Mouse (Mus musculus): ENCODE measurements at regions not wholly inside any gene's neighbourhood (a gene's known extent, or its start where the extent isn't known, plus 50 kb on each side); places are given as distances from the start of the nearest gene placed in this dataset.
A peak's percentile ranks its signal among the peaks of the same experiment; 100 is the strongest.

- ATAC-seq (ENCODE audit: low FRiP score): 0 out of 2 replicates have a peak, but pooled peaks have one; percentile 36
- 0 out of 2 replicates have a peak overlapping the region, but pooled peaks have one; percentile 3 for H3K27ac ChIP-seq (replicated peaks)
- WGBS: 87% methylated on average over 3 of the region's 3 CpGs
- no peaks in the 10 kb centered on the region for H3K36me3 ChIP-seq
- no peak overlapping the region for H3K4me2 ChIP-seq
- H3K4me1 ChIP-seq: peaks cover 19% of the 10 kb centered on the region
- H3K9me3 ChIP-seq (replicated peaks): no peaks in the 10 kb centered on the region
- no peak overlapping the region for H3K4me3 ChIP-seq (replicated peaks)
- H3K9ac ChIP-seq (replicated peaks): no peak overlapping the region
- H3K27me3 ChIP-seq (replicated peaks): no peaks in the 10 kb centered on the region
Observed at GRCm38 (mm10) chr2:21058940-21059339, 90.3 kb upstream of the Arhgap21 start.

GRCm38 (mm10) chr2:21056450-21057210 lies 87.9 kb upstream of the Arhgap21 start:
- no peak overlapping the region for H3K4me2 ChIP-seq
- H3K4me1 ChIP-seq: peaks cover 19% of the 10 kb centered on the region
- H3K9ac ChIP-seq (replicated peaks): no peak overlapping the region
- H3K4me3 ChIP-seq (replicated peaks): no peak overlapping the region
- ATAC-seq (ENCODE audit: low FRiP score): no peak
- no peaks in the 10 kb centered on the region for H3K9me3 ChIP-seq (replicated peaks)
- WGBS: 67% methylated on average over 5 of the region's 5 CpGs
- H3K27me3 ChIP-seq (replicated peaks): no peaks in the 10 kb centered on the region
- H3K27ac ChIP-seq (replicated peaks): no peak overlapping the region
- H3K36me3 ChIP-seq: no peaks in the 10 kb centered on the region

GRCm38 (mm10) chr2:21055416-21055815 lies 86.7 kb upstream of the Arhgap21 start:
- ATAC-seq (ENCODE audit: low FRiP score): no peak
- 97% methylated on average over 3 of the region's 3 CpGs for WGBS
- no peak overlapping the region for H3K27ac ChIP-seq (replicated peaks)
- peaks cover 17% of the 10 kb centered on the region for H3K4me1 ChIP-seq
- no peaks in the 10 kb centered on the region for H3K9me3 ChIP-seq (replicated peaks)
- no peak overlapping the region for H3K4me3 ChIP-seq (replicated peaks)
- H3K4me2 ChIP-seq: no peak overlapping the region
- no peak overlapping the region for H3K9ac ChIP-seq (replicated peaks)
- no peaks in the 10 kb centered on the region for H3K27me3 ChIP-seq (replicated peaks)
- H3K36me3 ChIP-seq: no peaks in the 10 kb centered on the region

GRCm38 (mm10) chr2:21054325-21055082 lies 85.8 kb upstream of the Arhgap21 start:
- Histone ChIP-seq H3K27ac (replicated peaks) (no peak overlapping the region), H3K4me2 (no peak overlapping the region), H3K4me3 (replicated peaks) (no peak overlapping the region), H3K9me3 (replicated peaks) (no peaks in the 10 kb centered on the region), H3K36me3 (no peaks in the 10 kb centered on the region), H3K27me3 (replicated peaks) (no peaks in the 10 kb centered on the region), H3K9ac (replicated peaks) (no peak overlapping the region), H3K4me1 (peaks cover 7% of the 10 kb centered on the region)
- 76% methylated on average over 6 of the region's 6 CpGs for WGBS
- no peak for ATAC-seq (ENCODE audit: low FRiP score)

- Histone ChIP-seq H3K4me2 (no peak overlapping the region), H3K4me1 (no peaks in the 10 kb centered on the region), H3K4me3 (replicated peaks) (no peak overlapping the region), H3K27me3 (replicated peaks) (no peaks in the 10 kb centered on the region), H3K36me3 (no peaks in the 10 kb centered on the region), H3K9ac (replicated peaks) (no peak overlapping the region), H3K9me3 (replicated peaks) (no peaks in the 10 kb centered on the region), H3K27ac (replicated peaks) (no peak overlapping the region)
- WGBS: 83% methylated on average over 5 of the region's 5 CpGs
- ATAC-seq (ENCODE audit: low FRiP score): no peak
Observed at GRCm38 (mm10) chr2:21053596-21053995, 84.9 kb upstream of the Arhgap21 start.

GRCm38 (mm10) chr2:21048996-21049395 lies 80.3 kb upstream of the Arhgap21 start:
- H3K9ac ChIP-seq (replicated peaks): no peak overlapping the region
- H3K27me3 ChIP-seq (replicated peaks): no peaks in the 10 kb centered on the region
- WGBS: 16% methylated on average over 5 of the region's 5 CpGs
- 0 out of 2 replicates have a peak, but pooled peaks cover 5% of the 10 kb centered on the region for H3K4me1 ChIP-seq
- H3K4me2 ChIP-seq: no peak overlapping the region
- H3K4me3 ChIP-seq (replicated peaks): no peak overlapping the region
- no peak for ATAC-seq (ENCODE audit: low FRiP score)
- no peaks in the 10 kb centered on the region for H3K36me3 ChIP-seq
- H3K27ac ChIP-seq (replicated peaks): no peak overlapping the region
- no peaks in the 10 kb centered on the region for H3K9me3 ChIP-seq (replicated peaks)

GRCm38 (mm10) chr2:21048226-21048625 lies 79.5 kb upstream of the Arhgap21 start:
- WGBS: 77% methylated on average over 6 of the region's 6 CpGs
- Histone ChIP-seq H3K27ac (replicated peaks) (no peak overlapping the region), H3K4me3 (replicated peaks) (no peak overlapping the region), H3K9ac (replicated peaks) (no peak overlapping the region), H3K27me3 (replicated peaks) (no peaks in the 10 kb centered on the region), H3K4me1 (0 out of 2 replicates have a peak, but pooled peaks cover 8% of the 10 kb centered on the region), H3K9me3 (replicated peaks) (no peaks in the 10 kb centered on the region), H3K36me3 (no peaks in the 10 kb centered on the region), H3K4me2 (no peak overlapping the region)
- ATAC-seq (ENCODE audit: low FRiP score): no peak

GRCm38 (mm10) chr2:21046503-21047116 lies 77.9 kb upstream of the Arhgap21 start:
- no peaks in the 10 kb centered on the region for H3K36me3 ChIP-seq
- no peak overlapping the region for H3K9ac ChIP-seq (replicated peaks)
- H3K4me3 ChIP-seq (replicated peaks): no peak overlapping the region
- 0 out of 2 replicates have a peak, but pooled peaks cover 10% of the 10 kb centered on the region for H3K4me1 ChIP-seq
- H3K4me2 ChIP-seq: no peak overlapping the region
- no peaks in the 10 kb centered on the region for H3K27me3 ChIP-seq (replicated peaks)
- H3K9me3 ChIP-seq (replicated peaks): no peaks in the 10 kb centered on the region
- 30% methylated on average over 9 of the region's 9 CpGs for WGBS
- no peak for ATAC-seq (ENCODE audit: low FRiP score)
- no peak overlapping the region for H3K27ac ChIP-seq (replicated peaks)

GRCm38 (mm10) chr2:21044781-21045180 lies 76.1 kb upstream of the Arhgap21 start:
- H3K4me1 ChIP-seq: 0 out of 2 replicates have a peak, but pooled peaks cover 10% of the 10 kb centered on the region
- no peak overlapping the region for H3K4me2 ChIP-seq
- no peak overlapping the region for H3K9ac ChIP-seq (replicated peaks)
- no peaks in the 10 kb centered on the region for H3K36me3 ChIP-seq
- no peaks in the 10 kb centered on the region for H3K9me3 ChIP-seq (replicated peaks)
- no peak overlapping the region for H3K4me3 ChIP-seq (replicated peaks)
- no peak overlapping the region for H3K27ac ChIP-seq (replicated peaks)
- WGBS: 92% methylated on average over 7 of the region's 7 CpGs
- ATAC-seq (ENCODE audit: low FRiP score): no peak
- H3K27me3 ChIP-seq (replicated peaks): no peaks in the 10 kb centered on the region

GRCm38 (mm10) chr2:21044007-21044406 lies 75.3 kb upstream of the Arhgap21 start:
- Histone ChIP-seq H3K9ac (replicated peaks) (no peak overlapping the region), H3K4me2 (no peak overlapping the region), H3K9me3 (replicated peaks) (no peaks in the 10 kb centered on the region), H3K4me1 (0 out of 2 replicates have a peak, but pooled peaks cover 10% of the 10 kb centered on the region), H3K27me3 (replicated peaks) (no peaks in the 10 kb centered on the region), H3K27ac (replicated peaks) (no peak overlapping the region), H3K4me3 (replicated peaks) (no peak overlapping the region), H3K36me3 (no peaks in the 10 kb centered on the region)
- ATAC-seq (ENCODE audit: low FRiP score): peak; percentile 71
- WGBS: 18% methylated on average over 7 of the region's 7 CpGs

GRCm38 (mm10) chr2:21043302-21043701 lies 74.6 kb upstream of the Arhgap21 start:
- H3K4me1 ChIP-seq: 0 out of 2 replicates have a peak, but pooled peaks cover 10% of the 10 kb centered on the region
- H3K4me2 ChIP-seq: no peak overlapping the region
- no peak overlapping the region for H3K4me3 ChIP-seq (replicated peaks)
- WGBS: 25% methylated on average over 4 of the region's 4 CpGs
- no peaks in the 10 kb centered on the region for H3K9me3 ChIP-seq (replicated peaks)
- H3K36me3 ChIP-seq: no peaks in the 10 kb centered on the region
- no peak overlapping the region for H3K9ac ChIP-seq (replicated peaks)
- H3K27ac ChIP-seq (replicated peaks): no peak overlapping the region
- no peaks in the 10 kb centered on the region for H3K27me3 ChIP-seq (replicated peaks)
- no peak for ATAC-seq (ENCODE audit: low FRiP score)
